Comparison of ENCODE assay signal across 7 mouse cellular contexts in genomic region chr11:101301299-101302003, GRCm38 (mm10). TPM values are rescaled to one million over a fixed set of nuclear protein-coding genes. Genes with fewer than 3 reads are reported as not detected.
DNase-seq lines count a peak whose midpoint lies in the region; ATAC-seq and TF ChIP-seq lines count a peak whose summit lies in the region.

No protein-coding gene starts in this region.

- H3ac ChIP-seq in C2C12 (ENCODE audit: control insufficient read depth, insufficient read length, low read depth): peak overlapping the region; percentile 66

- peak overlapping the region; percentile 81 for H3K4me3 ChIP-seq in C2C12 (ENCODE audit: insufficient read depth, poor library complexity, severe bottlenecking)
- peak overlapping the region; percentile 75 for H3K4me3 ChIP-seq in forebrain, embryonic 13.5 days
- H3K4me3 ChIP-seq in liver, embryonic 16.5 days (ENCODE audit: low read depth, low read length): peak overlapping the region; percentile 85

- peaks cover 22% of the 10 kb centered on the region for H3K36me3 ChIP-seq in C2C12 (ENCODE audit: control insufficient read depth, insufficient read depth)
- H3K36me3 ChIP-seq in forebrain, embryonic 13.5 days (ENCODE audit: poor library complexity, severe bottlenecking): peaks cover 20% of the 10 kb centered on the region
- peaks cover 11% of the 10 kb centered on the region for H3K36me3 ChIP-seq in liver, embryonic 16.5 days (ENCODE audit: control insufficient read depth, insufficient read depth)

- H3K79me3 ChIP-seq in C2C12 (ENCODE audit: low read depth): peaks cover 41% of the 10 kb centered on the region

- H3K9ac ChIP-seq in forebrain, embryonic 13.5 days: peak overlapping the region; percentile 89
- peak overlapping the region; percentile 87 for H3K9ac ChIP-seq in liver, embryonic 16.5 days (ENCODE audit: low read depth, low read length)

- H3K27me3 ChIP-seq in C2C12 (ENCODE audit: control insufficient read depth, insufficient read depth, insufficient read length): no peaks in the 10 kb centered on the region
- H3K27me3 ChIP-seq in forebrain, embryonic 13.5 days: peaks cover 8% of the 10 kb centered on the region; the same call in 1 of the 2 replicates
- H3K27me3 ChIP-seq in liver, embryonic 16.5 days (ENCODE audit: control insufficient read depth, insufficient read depth, low read depth, low read length): no peaks in the 10 kb centered on the region

- H3K27ac ChIP-seq in forebrain, embryonic 13.5 days: peak overlapping the region; percentile 6; the same call in 1 of the 2 replicates
- peak overlapping the region; percentile 79 for H3K27ac ChIP-seq in liver, embryonic 16.5 days (ENCODE audit: low read length)

- peaks cover 24% of the 10 kb centered on the region for H3K4me1 ChIP-seq in forebrain, embryonic 13.5 days
- peaks cover 15% of the 10 kb centered on the region for H3K4me1 ChIP-seq in liver, embryonic 16.5 days (ENCODE audit: control insufficient read depth, low read depth, low read length)

- H3K9me3 ChIP-seq in forebrain, embryonic 13.5 days (replicated peaks): no peaks in the 10 kb centered on the region
- no peaks in the 10 kb centered on the region for H3K9me3 ChIP-seq in liver, embryonic 16.5 days (replicated peaks; ENCODE audit: control insufficient read depth, low read length)

- TF ChIP-seq CTCF in C2C12 (IDR thresholded peaks at IDR 0.05; ENCODE audit: control insufficient read depth, insufficient read depth, insufficient read length): no peak

- DNase-seq in 416B (ENCODE audit: low read depth): peak; percentile 19
- DNase-seq in right cerebral cortex, postnatal 10 days (ENCODE audit: low spot score in 2 of 2): no peak
- DNase-seq in layer of hippocampus, adult 18-20 months (ENCODE audit: low spot score in 2 of 2): no peak
- no peak for DNase-seq in layer of hippocampus, postnatal 36 days

- H3K79me2 ChIP-seq in C2C12 (ENCODE audit: control insufficient read depth, insufficient read depth): peaks cover 55% of the 10 kb centered on the region

- 16% methylated on average over 26 of the region's 26 CpGs for WGBS in forebrain, embryonic 13.5 days
- WGBS in liver, embryonic 16.5 days (ENCODE audit: insufficient replicate concordance): 7% methylated on average over 26 of the region's 26 CpGs

- ATAC-seq in forebrain, embryonic 13.5 days: no peak
- ATAC-seq in liver, embryonic 16.5 days (ENCODE audit: low read depth): peak; percentile 48

- H3K4me2 ChIP-seq in forebrain, embryonic 13.5 days: peak overlapping the region; percentile 99
- H3K4me2 ChIP-seq in liver, embryonic 16.5 days (ENCODE audit: low read depth, low read length): peak overlapping the region; percentile 71

TF ChIP-seq in C2C12, 6 proteins besides CTCF, POLR2A, EP300 and RAD21:
- TF ChIP-seq CEBPB (IDR thresholded peaks at IDR 0.05; ENCODE audit: low read depth) (no peak), USF1 (IDR thresholded peaks at IDR 0.05; ENCODE audit: low read depth) (no peak), MYOG (IDR thresholded peaks at IDR 0.05; ENCODE audit: control insufficient read depth, extremely low read depth, insufficient read length) (no peak), MAX (IDR thresholded peaks at IDR 0.05) (no peak), MYOD1 (IDR thresholded peaks at IDR 0.05; ENCODE audit: control insufficient read depth, insufficient read length, low read depth) (no peak), FOSL1 (IDR thresholded peaks at IDR 0.05; ENCODE audit: insufficient read depth, low read length, poor library complexity, severe bottlenecking) (no peak)

RNA-seq across cellular contexts. Expression of gene Becn1, which starts 0.6 kb away (rescaled TPM):
- 103 TPM for polyA plus RNA-seq in C2C12 (2012; fragmentation: generic; extraction: Trizol)
- polyA plus RNA-seq in forebrain, embryonic 13.5 days (2015; fragmentation: Nextera tagmentation; extraction: Ambion mirVana): 164 and 175 TPM in 2 replicates
- 89.6 and 93.6 TPM in 2 replicates for polyA plus RNA-seq in liver, embryonic 16.5 days (2015; fragmentation: Nextera tagmentation; extraction: Ambion mirVana)
- total RNA-seq in layer of hippocampus, adult 18-20 months (2021): 100 to 1,000 TPM; 211 to 217 TPM
- total RNA-seq in layer of hippocampus, postnatal 36 days (2021): 100 to 1,000 TPM; 217 to 238 TPM

RNA-seq across cellular contexts. Expression of gene Psme3, which starts 14.6 kb away (rescaled TPM):
- 89.9 TPM for polyA plus RNA-seq in C2C12 (2012; fragmentation: generic; extraction: Trizol)
- polyA plus RNA-seq in forebrain, embryonic 13.5 days (2015; fragmentation: Nextera tagmentation; extraction: Ambion mirVana): 144 and 145 TPM in 2 replicates
- polyA plus RNA-seq in liver, embryonic 16.5 days (2015; fragmentation: Nextera tagmentation; extraction: Ambion mirVana): 162 and 170 TPM in 2 replicates
- total RNA-seq in layer of hippocampus, adult 18-20 months (2021): 100 to 1,000 TPM; 118 to 127 TPM
- total RNA-seq in layer of hippocampus, postnatal 36 days (2021): 100 to 1,000 TPM; 121 to 122 TPM

RNA-seq across cellular contexts. Expression of gene Coa3, which starts 22.5 kb away (rescaled TPM):
- polyA plus RNA-seq in C2C12 (2012; fragmentation: generic; extraction: Trizol): 85.2 TPM
- polyA plus RNA-seq in forebrain, embryonic 13.5 days (2015; fragmentation: Nextera tagmentation; extraction: Ambion mirVana): 190 and 203 TPM in 2 replicates
- 77.7 and 79.9 TPM in 2 replicates for polyA plus RNA-seq in liver, embryonic 16.5 days (2015; fragmentation: Nextera tagmentation; extraction: Ambion mirVana)
- 100 to 1,000 TPM; 102 to 103 TPM for total RNA-seq in layer of hippocampus, adult 18-20 months (2021)
- total RNA-seq in layer of hippocampus, postnatal 36 days (2021): 100 to 1,000 TPM in 1 of 2 experiments, 10 to 100 TPM in 1; 96.7 to 113 TPM

RNA-seq across cellular contexts. Expression of gene Cntd1, which starts 22.6 kb away (rescaled TPM):
- 0.05 TPM for polyA plus RNA-seq in C2C12 (2012; fragmentation: generic; extraction: Trizol)
- 1.2 and 1.9 TPM in 2 replicates for polyA plus RNA-seq in forebrain, embryonic 13.5 days (2015; fragmentation: Nextera tagmentation; extraction: Ambion mirVana)
- 0.70 and 0.74 TPM in 2 replicates for polyA plus RNA-seq in liver, embryonic 16.5 days (2015; fragmentation: Nextera tagmentation; extraction: Ambion mirVana)
- under 1 TPM; 0.30 to 0.47 TPM for total RNA-seq in layer of hippocampus, adult 18-20 months (2021)
- under 1 TPM; 0.58 to 0.67 TPM for total RNA-seq in layer of hippocampus, postnatal 36 days (2021)

RNA-seq across cellular contexts. Expression of gene Aoc2, which starts 23.4 kb away (rescaled TPM):
- 1.2 TPM for polyA plus RNA-seq in C2C12 (2012; fragmentation: generic; extraction: Trizol)
- polyA plus RNA-seq in forebrain, embryonic 13.5 days (2015; fragmentation: Nextera tagmentation; extraction: Ambion mirVana): 1.7 and 2.2 TPM in 2 replicates
- 1.5 and 1.8 TPM in 2 replicates for polyA plus RNA-seq in liver, embryonic 16.5 days (2015; fragmentation: Nextera tagmentation; extraction: Ambion mirVana)
- total RNA-seq in layer of hippocampus, adult 18-20 months (2021): 1 to 10 TPM; 6.3 to 7.0 TPM
- total RNA-seq in layer of hippocampus, postnatal 36 days (2021): 1 to 10 TPM; 8.4 to 9.7 TPM
